Mouse (Mus musculus) E14TG2a.4 (cell line): ENCODE results near the gene Ctxn1.

Source experiments
- CTCF ChIP-seq: conservative IDR thresholded peaks from 2 replicates; pipeline ENCODE4 v1.5.1; 2014; ENCODE audit warnings: low read length
- NANOG ChIP-seq: IDR thresholded peaks from 2 replicates; pipeline ENCODE4 v1.6.1; 2014; ENCODE audit warnings: borderline replicate concordance, low read length, mixed read lengths
- POU5F1 ChIP-seq: IDR thresholded peaks from 2 replicates; pipeline ENCODE4 v1.6.1; 2014; ENCODE audit warnings: low read length, borderline replicate concordance

DNA sequence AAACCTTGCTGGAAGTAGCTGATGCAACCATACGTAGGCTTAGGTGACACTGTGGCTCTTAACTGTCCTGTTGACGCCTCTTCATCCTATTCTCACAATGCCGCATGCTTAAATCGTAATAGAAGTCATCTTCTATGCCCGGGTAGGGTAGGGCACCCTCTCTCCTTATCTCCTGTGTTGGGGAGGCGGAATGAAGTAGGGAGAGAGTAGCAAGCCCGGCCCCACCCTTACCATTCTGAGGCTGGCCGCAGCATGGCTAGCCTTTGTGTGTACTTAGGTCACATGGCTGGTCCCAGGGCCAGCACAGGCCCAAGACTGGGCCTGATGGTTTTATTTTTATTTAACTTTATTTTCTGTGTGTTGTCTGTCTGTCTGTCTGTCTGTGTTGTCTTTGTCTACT is 11.8 kb downstream of the Ctxn1 start:
- TF ChIP-seq CTCF, result no peak
- no peak for TF ChIP-seq NANOG
- no peak for TF ChIP-seq POU5F1
